Mouse (Mus musculus) G1E (cell line): ENCODE data around the gene Gm28048.

ENCODE experiments used
- CTCF ChIP-seq: IDR thresholded peaks from 2 replicates; pipeline ENCODE4 v1.5.1; 2012; ENCODE audit warnings: low read depth, low read length, inconsistent platforms, mixed read lengths
- POLR2AphosphoS5 ChIP-seq: IDR thresholded peaks from 2 replicates; pipeline ENCODE4 v1.6.1; 2012; ENCODE audit warnings: low read depth, low read length, inconsistent platforms; ENCODE audit not compliant: insufficient replicate concordance
- TAL1 ChIP-seq: conservative IDR thresholded peaks from 2 replicates; pipeline ENCODE4 v1.6.1; 2012; ENCODE audit warnings: low read depth, low read length, inconsistent platforms, mixed read lengths

- TF ChIP-seq CTCF = no peak
- no peak for TF ChIP-seq TAL1
- TF ChIP-seq POLR2AphosphoS5 = no peak
Observed at GRCm38 (mm10) chr11:22872307-22872680, 109.6 kb downstream of the Gm28048 start.
